Mouse (Mus musculus): Measurements from ENCODE around the gene Pnpla1. TPM values are rescaled to one million over a fixed set of nuclear protein-coding genes. Genes with fewer than 3 reads are reported as not detected.

The Pnpla1 gene
- total and polyA plus RNA-seq, 3 experiments, result not detected

- H3K27ac ChIP-seq (ENCODE audit: insufficient read depth, low read depth), result no peak overlapping the region
- dilution Hi-C loops (cut with MboI; ENCODE audit: extremely low pct_ligation_motif_present, extremely low pct_unique_long_range_greater_than_20kb, low sequenced_read_pairs) (no loop called here), in situ Hi-C loops (cut with MboI; ENCODE audit: low pct_ligation_motif_present, low pct_unique_long_range_greater_than_20kb, low sequenced_read_pairs) (no loop called here)
- DNase-seq (ENCODE audit: extremely low read depth), result no peak
- H3K9me3 ChIP-seq (replicated peaks; ENCODE audit: low read length), result no peaks in the 10 kb centered on the region
- H3K9ac ChIP-seq (ENCODE audit: insufficient read depth, low read depth), result no peak overlapping the region
- peaks cover 40 to 82% of the 10 kb centered on the region in 2 experiments for H3K36me3 ChIP-seq (replicated peaks in 1 of 2; ENCODE audit: control insufficient read depth in 1 of 2, insufficient read depth in 1 of 2, low read length in 1 of 2)
- H3K4me1 ChIP-seq (ENCODE audit: control insufficient read depth in 1 of 2, insufficient read depth in 2 of 2), result 0 out of 4 replicates have a peak, but pooled peaks cover 0 to 2% of the 10 kb centered on the region in 2 experiments
- no peak for TF ChIP-seq MYC (IDR thresholded peaks at IDR 0.05; ENCODE audit: low read depth, low read length)
- no peak for TF ChIP-seq TCF12 (IDR thresholded peaks at IDR 0.05; ENCODE audit: low read depth, low read length)
- TF ChIP-seq IRF4 (IDR thresholded peaks at IDR 0.05; ENCODE audit: low read depth, low read length), result no peak
- TF ChIP-seq SIN3A (IDR thresholded peaks at IDR 0.05; ENCODE audit: low read length), result no peak
- no peak for TF ChIP-seq MAZ (IDR thresholded peaks at IDR 0.05; ENCODE audit: low read depth, low read length)
- no peak for TF ChIP-seq USF2 (conservative IDR thresholded peaks at IDR 0.05; ENCODE audit: low read depth, low read length)
- TF ChIP-seq RAD21 (IDR thresholded peaks at IDR 0.05; ENCODE audit: low read depth, low read length), result no peak
- TF ChIP-seq ELF1 (IDR thresholded peaks at IDR 0.05; ENCODE audit: low read depth, low read length), result no peak
- TF ChIP-seq ZMIZ1 (IDR thresholded peaks at IDR 0.05; ENCODE audit: low read depth, low read length), result no peak
- TF ChIP-seq USF1 (IDR thresholded peaks at IDR 0.05; ENCODE audit: low read depth, low read length), result no peak
- no peak for TF ChIP-seq UBTF (IDR thresholded peaks at IDR 0.05; ENCODE audit: low read depth, low read length)
- TF ChIP-seq ZC3H11A (IDR thresholded peaks at IDR 0.05; ENCODE audit: low read depth, low read length), result no peak
- no peak for TF ChIP-seq ETS1 (conservative IDR thresholded peaks at IDR 0.05; ENCODE audit: low read depth, low read length)
- no peak for TF ChIP-seq MXI1 (IDR thresholded peaks at IDR 0.05; ENCODE audit: low read depth, low read length)
- TF ChIP-seq SMC3 (IDR thresholded peaks at IDR 0.05; ENCODE audit: low read depth, low read length), result no peak
- no peaks in the 10 kb centered on the region for H3K79me2 ChIP-seq (replicated peaks; ENCODE audit: control insufficient read depth, extremely low read depth, insufficient read depth, poor library complexity, severe bottlenecking)
- no peak overlapping the region for H3K4me3 ChIP-seq (replicated peaks in 1 of 3; ENCODE audit: low read depth in 2 of 3, low read length in 2 of 3, poor library complexity in 1 of 3)
- no peaks in the 10 kb centered on the region for H3K27me3 ChIP-seq (replicated peaks)
- H3K4me2 ChIP-seq (ENCODE audit: insufficient read depth, low read depth, poor library complexity, severe bottlenecking), result no peak overlapping the region
Measured at GRCm38 (mm10) chr17:28816875-28817811, 41.1 kb upstream of the Pnpla1 start.

GRCm38 (mm10) chr17:28820189-28820588 is 38.0 kb upstream of the Pnpla1 start:
- Histone ChIP-seq H3K9ac (ENCODE audit: insufficient read depth, low read depth) (no peak overlapping the region), H3K36me3 (replicated peaks in 1 of 2; ENCODE audit: control insufficient read depth in 1 of 2, insufficient read depth in 1 of 2, low read length in 1 of 2) (peaks cover 52 to 92% of the 10 kb centered on the region in 2 experiments), H3K9me3 (replicated peaks; ENCODE audit: low read length) (no peaks in the 10 kb centered on the region), H3K4me3 (replicated peaks in 1 of 3; ENCODE audit: low read depth in 2 of 3, low read length in 2 of 3, poor library complexity in 1 of 3) (no peak overlapping the region), H3K4me1 (ENCODE audit: control insufficient read depth in 1 of 2, insufficient read depth in 2 of 2) (0 out of 4 replicates have a peak, but pooled peaks cover 0 to 2% of the 10 kb centered on the region in 2 experiments), H3K27ac (ENCODE audit: insufficient read depth, low read depth) (no peak overlapping the region), H3K27me3 (replicated peaks) (no peaks in the 10 kb centered on the region), H3K4me2 (ENCODE audit: insufficient read depth, low read depth, poor library complexity, severe bottlenecking) (no peak overlapping the region), H3K79me2 (replicated peaks; ENCODE audit: control insufficient read depth, extremely low read depth, insufficient read depth, poor library complexity, severe bottlenecking) (no peaks in the 10 kb centered on the region)
- in situ Hi-C loops (cut with MboI; ENCODE audit: low pct_ligation_motif_present, low pct_unique_long_range_greater_than_20kb, low sequenced_read_pairs) (no loop called here), dilution Hi-C loops (cut with MboI; ENCODE audit: extremely low pct_ligation_motif_present, extremely low pct_unique_long_range_greater_than_20kb, low sequenced_read_pairs) (no loop called here)
- DNase-seq (ENCODE audit: extremely low read depth), result no peak
- TF ChIP-seq E2F4 (IDR thresholded peaks at IDR 0.05; ENCODE audit: insufficient replicate concordance, low read depth, low read length) (no peak), MEF2A (IDR thresholded peaks at IDR 0.05; ENCODE audit: borderline replicate concordance, low read depth, low read length) (no peak), RAD21 (IDR thresholded peaks at IDR 0.05; ENCODE audit: low read depth, low read length) (no peak), IRF4 (IDR thresholded peaks at IDR 0.05; ENCODE audit: low read depth, low read length) (no peak), CHD1 (IDR thresholded peaks at IDR 0.05; ENCODE audit: low read depth, low read length) (no peak), MAZ (IDR thresholded peaks at IDR 0.05; ENCODE audit: low read depth, low read length) (no peak), ZC3H11A (IDR thresholded peaks at IDR 0.05; ENCODE audit: low read depth, low read length) (no peak), POLR2AphosphoS2 (IDR thresholded peaks at IDR 0.05; ENCODE audit: low read depth, low read length) (no peak), NRF1 (IDR thresholded peaks at IDR 0.05; ENCODE audit: low read depth, low read length) (no peak), ZNF384 (IDR thresholded peaks at IDR 0.05; ENCODE audit: low read depth, low read length) (no peak), PAX5 (IDR thresholded peaks at IDR 0.05; ENCODE audit: low read length) (no peak), USF1 (IDR thresholded peaks at IDR 0.05; ENCODE audit: low read depth, low read length) (no peak), MAFK (IDR thresholded peaks at IDR 0.05; ENCODE audit: insufficient replicate concordance, low read length) (no peak), BHLHE40 (IDR thresholded peaks at IDR 0.05; ENCODE audit: low read depth, low read length) (no peak), USF2 (conservative IDR thresholded peaks at IDR 0.05; ENCODE audit: low read depth, low read length) (no peak), HCFC1 (IDR thresholded peaks at IDR 0.05; ENCODE audit: low read depth, low read length) (no peak), MYC (IDR thresholded peaks at IDR 0.05; ENCODE audit: low read depth, low read length) (no peak), TBP (conservative IDR thresholded peaks at IDR 0.05; ENCODE audit: low read depth, low read length) (no peak), MAX (IDR thresholded peaks at IDR 0.05; ENCODE audit: low read length) (no peak)

Measured in CH12.LX (cell line).